Mouse (Mus musculus) forebrain, embryonic 16.5 days (tissue): ENCODE results near the gene Laptm4a. TPM values are rescaled to one million over a fixed set of nuclear protein-coding genes. Genes with fewer than 3 reads are reported as not detected.
"Not testable (repeated sequence)": the region's sequence is repeated elsewhere in the genome, so short reads cannot be mapped to it uniquely, and the experiment has no call there.

ENCODE experiments used
- ATAC-seq: fragments of 200-750 bp; cut with Nextera tagmentation; 2 replicates; pipeline ENCODE4 v1.8.0; 2017; ENCODE audit warnings: mild to moderate bottlenecking, moderate library complexity
- H3K27ac ChIP-seq: fragments of 300-500 bp; sonication (generic); 2 replicates; pipeline ENCODE4 v1.5.1; 2014; ENCODE audit warnings: low read length, control low read depth
- H3K27me3 ChIP-seq: fragments of 300-500 bp; sonication (generic); replicated peaks from 2 replicates; pipeline ENCODE4 v1.6.1; 2014; ENCODE audit warnings: low read length; ENCODE audit not compliant: control insufficient read depth, insufficient read depth
- H3K36me3 ChIP-seq: fragments of 300-500 bp; sonication (generic); 2 replicates; pipeline ENCODE4 v1.6.1; 2014; ENCODE audit not compliant: control insufficient read depth, insufficient read depth
- H3K4me1 ChIP-seq: fragments of 300-500 bp; sonication (generic); replicated peaks from 2 replicates; pipeline ENCODE4 v1.6.1; 2014; ENCODE audit warnings: low read length; ENCODE audit not compliant: control insufficient read depth, insufficient read depth
- H3K4me2 ChIP-seq: fragments of 300-500 bp; sonication (generic); 2 replicates; pipeline ENCODE4 v1.6.1; 2014; ENCODE audit warnings: mild to moderate bottlenecking, low read length, control low read depth
- H3K4me3 ChIP-seq: fragments of 300-500 bp; sonication (generic); replicated peaks from 2 replicates; pipeline ENCODE4 v1.5.1; 2014; ENCODE audit warnings: mild to moderate bottlenecking, low read length, control low read depth
- H3K9ac ChIP-seq: fragments of 300-500 bp; sonication (generic); replicated peaks from 2 replicates; pipeline ENCODE4 v1.6.1; 2014; ENCODE audit warnings: low read depth, low read length, control low read depth
- H3K9me3 ChIP-seq: fragments of 300-500 bp; sonication (generic); 2 replicates; pipeline ENCODE4 v1.6.1; 2016; ENCODE audit warnings: low read length; ENCODE audit not compliant: control insufficient read depth
- WGBS: fragments of 180-500 bp; shearing (Covaris S2); extraction: QIAGEN DNeasy Blood & Tissue Kit; methylation state at CpG from one replicate; pipeline ENCODE4 v1.1.7; 2014; 5-methylcytosine and 5-hydroxymethylcytosine counted together
- polyA plus RNA-seq: library from polyadenylated mRNA; unstranded; fragments of >200 nt; fragmentation: Nextera tagmentation; extraction: Ambion mirVana; gene quantifications from 2 replicates; pipeline ENCODE4 v1.2.1, GENCODE M21; 2015

The Laptm4a gene
- polyA plus RNA-seq, 1 experiment from 2014 or later = 280 TPM

- H3K9me3 ChIP-seq = no peaks in the 10 kb centered on the region
- peak overlapping the region; percentile 81 for H3K4me3 ChIP-seq
- H3K27ac ChIP-seq = peak overlapping the region; percentile 99
- 4% methylated on average over 30 of the region's 30 CpGs for WGBS
- H3K36me3 ChIP-seq = no peaks in the 10 kb centered on the region
- no peak for ATAC-seq
- no peaks in the 10 kb centered on the region for H3K27me3 ChIP-seq
- H3K4me2 ChIP-seq = peak overlapping the region; percentile 81
- H3K4me1 ChIP-seq = peaks cover 28% of the 10 kb centered on the region
- H3K9ac ChIP-seq = peak overlapping the region; percentile 84
These were observed 1.1 kb downstream of the Laptm4a start for GRCm38 (mm10) chr12:8922369-8923124.

- Histone ChIP-seq H3K27ac (peak overlapping the region; percentile 58), H3K4me3 (peak overlapping the region; percentile 81), H3K4me1 (peaks cover 28% of the 10 kb centered on the region), H3K36me3 (no peaks in the 10 kb centered on the region), H3K9me3 (no peaks in the 10 kb centered on the region), H3K9ac (peak overlapping the region; percentile 84), H3K27me3 (no peaks in the 10 kb centered on the region), H3K4me2 (peak overlapping the region; percentile 81)
- no peak for ATAC-seq
- 22% methylated on average over 5 of the region's 5 CpGs for WGBS
These were observed 1.6 kb downstream of the Laptm4a start for GRCm38 (mm10) chr12:8923125-8923410.

GRCm38 (mm10) chr12:8923603-8924002 lies 2.1 kb downstream of the Laptm4a start:
- Histone ChIP-seq H3K4me3 (peak overlapping the region; percentile 81), H3K9ac (no peak overlapping the region; the same call in 1 of the 2 replicates), H3K36me3 (no peaks in the 10 kb centered on the region), H3K9me3 (no peaks in the 10 kb centered on the region), H3K4me2 (peak overlapping the region; percentile 81), H3K27ac (no peak overlapping the region; the same call in none of the 2 replicates), H3K4me1 (peaks cover 28% of the 10 kb centered on the region), H3K27me3 (no peaks in the 10 kb centered on the region)
- 31% methylated on average over 2 of the region's 2 CpGs for WGBS
- no peak for ATAC-seq

- H3K4me3 ChIP-seq = no peak overlapping the region
- 92% methylated on average over 3 of the region's 3 CpGs for WGBS
- H3K9ac ChIP-seq = no peak overlapping the region
- no peak overlapping the region for H3K27ac ChIP-seq
- peaks cover 32% of the 10 kb centered on the region for H3K4me1 ChIP-seq
- H3K36me3 ChIP-seq = peaks cover under 1% of the 10 kb centered on the region; the same call in 1 of the 2 replicates
- no peaks in the 10 kb centered on the region for H3K9me3 ChIP-seq
- H3K27me3 ChIP-seq = no peaks in the 10 kb centered on the region
- ATAC-seq = no peak
- H3K4me2 ChIP-seq = no peak overlapping the region
These were observed 6.2 kb downstream of the Laptm4a start for GRCm38 (mm10) chr12:8927652-8928051.

- Histone ChIP-seq H3K9ac (no peak overlapping the region), H3K4me1 (peaks cover 22% of the 10 kb centered on the region), H3K9me3 (no peaks in the 10 kb centered on the region), H3K27ac (no peak overlapping the region), H3K27me3 (no peaks in the 10 kb centered on the region), H3K36me3 (peaks cover 2% of the 10 kb centered on the region; the same call in 1 of the 2 replicates), H3K4me3 (no peak overlapping the region), H3K4me2 (no peak overlapping the region)
- 77% methylated on average over 4 of the region's 4 CpGs for WGBS
- ATAC-seq = no peak
These were observed 7.3 kb downstream of the Laptm4a start for GRCm38 (mm10) chr12:8928766-8929165.

GRCm38 (mm10) chr12:8931083-8931482 lies 9.6 kb downstream of the Laptm4a start:
- Histone ChIP-seq H3K9ac (no peak overlapping the region), H3K9me3 (no peaks in the 10 kb centered on the region), H3K27ac (no peak overlapping the region), H3K4me2 (no peak overlapping the region), H3K36me3 (peaks cover 18% of the 10 kb centered on the region), H3K4me3 (no peak overlapping the region), H3K4me1 (peaks cover 9% of the 10 kb centered on the region; the same call in 1 of the 2 replicates), H3K27me3 (no peaks in the 10 kb centered on the region)
- 84% methylated on average over 4 of the region's 4 CpGs for WGBS
- ATAC-seq = no peak

GRCm38 (mm10) chr12:8935349-8935748 lies 13.9 kb downstream of the Laptm4a start:
- H3K27ac ChIP-seq = no peak overlapping the region
- H3K4me1 ChIP-seq = peaks cover 6% of the 10 kb centered on the region; the same call in 1 of the 2 replicates
- no peaks in the 10 kb centered on the region for H3K9me3 ChIP-seq
- no peak overlapping the region for H3K9ac ChIP-seq
- H3K4me2 ChIP-seq = no peak overlapping the region
- 88% methylated on average over 5 of the region's 5 CpGs for WGBS
- peaks cover 36% of the 10 kb centered on the region for H3K36me3 ChIP-seq
- no peak for ATAC-seq
- H3K27me3 ChIP-seq = no peaks in the 10 kb centered on the region
- H3K4me3 ChIP-seq = no peak overlapping the region

- not testable (repeated sequence) for ATAC-seq, H3K9ac ChIP-seq, H3K4me2 ChIP-seq, H3K9me3 ChIP-seq, H3K4me1 ChIP-seq, H3K27me3 ChIP-seq, H3K4me3 ChIP-seq, H3K27ac ChIP-seq
- H3K36me3 ChIP-seq = peaks cover 36% of the 10 kb centered on the region
- WGBS = 76% methylated on average over 4 of the region's 4 CpGs
These were observed 14.7 kb downstream of the Laptm4a start for GRCm38 (mm10) chr12:8936210-8936609.

- ATAC-seq = no peak
These were observed 18.0 kb downstream of the Laptm4a start for GRCm38 (mm10) chr12:8939490-8939889.

More at GRCm38 (mm10) chr12:8939490-8939889, 18.0 kb downstream of the Laptm4a start:
- no peaks in the 10 kb centered on the region for H3K9me3 ChIP-seq
- no peak overlapping the region for H3K4me3 ChIP-seq
- H3K4me1 ChIP-seq = no peaks in the 10 kb centered on the region
- H3K9ac ChIP-seq = no peak overlapping the region
- no peak overlapping the region for H3K27ac ChIP-seq
- H3K4me2 ChIP-seq = no peak overlapping the region
- 96% methylated on average over 4 of the region's 4 CpGs for WGBS
- no peaks in the 10 kb centered on the region for H3K27me3 ChIP-seq
- peaks cover 32% of the 10 kb centered on the region for H3K36me3 ChIP-seq
